Mouse (Mus musculus) cerebellum, adult 11-12 months (tissue): ENCODE measurements around the gene Ttc30a2.
"Not testable (repeated sequence)": the region's sequence is repeated elsewhere in the genome, so short reads cannot be mapped to it uniquely, and the experiment has no call there.

ENCODE experiments used
- DNase-seq: peaks from one replicate; pipeline ENCODE4 v3.0.0; 2022

Gene Ttc30a2

DNA sequence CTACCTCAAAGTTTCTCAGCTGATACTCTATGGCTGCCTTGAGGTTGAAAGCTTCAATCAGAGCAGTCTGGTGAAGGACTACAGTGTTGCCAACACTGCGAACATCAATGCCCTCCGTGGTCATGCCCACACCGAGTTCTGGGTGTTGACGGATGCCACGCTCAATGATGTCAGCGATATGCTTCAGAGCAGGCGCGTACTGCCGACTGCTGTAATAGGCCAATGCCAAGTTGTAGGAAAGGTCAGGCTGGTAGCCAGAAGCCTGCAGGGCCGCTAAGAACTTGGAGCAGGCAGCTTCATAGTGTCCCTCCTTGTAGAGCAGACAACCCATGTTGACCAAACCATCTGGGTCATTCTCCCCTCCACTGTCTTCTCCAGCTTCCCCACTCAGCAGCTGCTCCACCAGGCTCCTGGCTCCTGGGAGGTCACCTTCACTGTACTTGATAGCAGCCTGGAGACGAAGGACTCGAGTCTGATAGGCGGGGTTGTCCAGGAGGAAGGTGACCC, 3.0 kb upstream of the Ttc30a2 start:
- peak; percentile 49 for DNase-seq

DNA sequence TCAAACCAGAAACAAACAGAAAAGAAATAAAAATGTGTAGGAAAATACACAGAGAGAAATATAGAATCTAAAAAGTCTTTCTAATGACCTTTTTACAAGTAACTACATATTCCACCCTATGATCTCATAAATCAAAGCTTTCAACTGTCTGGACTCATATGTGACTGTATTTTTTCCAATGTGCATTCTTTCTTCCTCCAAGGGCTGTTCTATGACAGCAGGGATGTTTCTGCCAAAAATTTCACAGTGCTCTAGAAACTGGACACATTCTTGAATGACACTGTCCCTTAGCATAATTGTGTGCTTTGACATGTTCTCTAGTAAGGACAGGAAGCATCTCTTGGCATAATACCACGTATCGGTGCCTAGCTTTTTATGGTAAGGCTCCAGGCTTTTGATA, 1.9 kb downstream of the Ttc30a2 start:
- DNase-seq, result not testable (repeated sequence)

DNA sequence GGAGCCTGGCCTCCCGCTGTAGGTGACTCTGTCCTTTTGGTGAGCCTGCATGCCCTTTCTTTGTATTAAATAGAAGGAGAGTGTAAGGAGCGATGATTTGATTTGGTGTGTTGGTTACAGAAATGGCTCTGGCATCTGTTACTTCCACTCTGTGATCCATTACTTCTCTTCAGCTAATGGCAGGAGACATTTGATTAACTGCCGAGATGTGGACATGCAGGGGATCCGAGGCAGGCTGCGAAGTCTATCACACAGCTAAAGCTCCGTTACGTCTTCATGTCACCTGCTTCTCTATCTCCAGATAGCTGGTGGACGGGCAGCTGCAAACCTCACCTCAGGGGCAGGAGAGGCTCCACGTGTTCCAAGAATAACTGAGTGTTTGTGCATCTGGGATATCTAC, 3.8 kb downstream of the Ttc30a2 start:
- DNase-seq, result no peak

DNA sequence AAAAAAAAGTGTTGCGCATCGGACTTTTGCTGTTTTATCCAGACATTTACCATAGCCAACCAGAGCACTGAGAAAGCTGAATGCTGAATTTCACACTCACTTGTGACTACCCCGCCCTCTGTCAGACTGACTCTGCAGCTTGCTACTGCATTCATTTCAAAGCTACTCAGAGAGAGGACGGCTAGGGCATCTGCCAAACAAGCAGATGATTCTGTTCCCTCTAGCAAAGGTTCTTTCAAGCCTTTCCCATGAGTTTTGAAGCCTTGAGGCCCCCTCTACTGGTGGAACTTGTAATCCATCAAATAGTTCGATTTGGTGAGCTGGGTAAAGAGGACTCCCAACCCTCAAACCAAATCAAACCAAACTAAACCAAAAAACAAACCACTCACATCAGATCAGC, 13.0 kb downstream of the Ttc30a2 start:
- DNase-seq, result peak; percentile 55

DNA sequence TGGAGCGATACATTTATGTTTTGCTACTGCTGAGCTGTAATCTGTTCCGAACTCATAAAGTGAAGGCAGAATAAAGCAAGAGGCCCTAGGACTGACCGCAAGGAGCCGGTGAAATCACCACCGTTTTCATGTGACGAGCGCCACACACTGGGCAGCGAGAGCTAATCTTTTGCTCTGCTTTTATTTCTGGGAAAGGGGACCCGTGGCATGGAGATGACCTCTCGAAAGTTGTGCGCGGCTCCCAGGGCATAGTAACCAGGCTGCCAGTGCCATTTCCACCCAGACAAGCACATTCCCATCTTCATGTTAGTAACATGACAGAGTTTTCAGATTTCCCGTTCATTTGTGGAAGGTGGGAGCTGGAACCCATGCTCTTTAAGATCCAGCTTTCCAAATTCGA, 13.5 kb downstream of the Ttc30a2 start:
- DNase-seq, result peak; percentile 46

DNA sequence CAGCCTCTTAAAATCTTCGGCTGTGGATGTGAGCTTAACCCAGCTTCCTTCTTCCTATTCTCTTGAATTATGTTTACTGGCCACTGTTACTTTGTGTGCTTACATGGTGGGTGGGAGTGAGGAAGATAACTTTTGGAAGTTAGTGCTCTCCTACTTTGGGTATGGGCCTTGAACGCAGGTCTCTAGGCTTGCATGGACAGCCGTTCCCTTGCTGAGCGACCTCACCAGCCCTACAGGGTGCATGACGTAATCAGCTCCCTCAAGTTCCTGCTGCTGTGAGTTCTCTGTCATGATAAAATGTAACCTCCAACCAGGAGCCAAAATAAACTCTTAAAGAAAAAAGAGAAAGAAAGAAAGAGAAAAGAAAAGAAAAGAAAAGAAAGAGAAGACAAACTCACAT, 13.9 kb downstream of the Ttc30a2 start:
- DNase-seq, result no peak

DNA sequence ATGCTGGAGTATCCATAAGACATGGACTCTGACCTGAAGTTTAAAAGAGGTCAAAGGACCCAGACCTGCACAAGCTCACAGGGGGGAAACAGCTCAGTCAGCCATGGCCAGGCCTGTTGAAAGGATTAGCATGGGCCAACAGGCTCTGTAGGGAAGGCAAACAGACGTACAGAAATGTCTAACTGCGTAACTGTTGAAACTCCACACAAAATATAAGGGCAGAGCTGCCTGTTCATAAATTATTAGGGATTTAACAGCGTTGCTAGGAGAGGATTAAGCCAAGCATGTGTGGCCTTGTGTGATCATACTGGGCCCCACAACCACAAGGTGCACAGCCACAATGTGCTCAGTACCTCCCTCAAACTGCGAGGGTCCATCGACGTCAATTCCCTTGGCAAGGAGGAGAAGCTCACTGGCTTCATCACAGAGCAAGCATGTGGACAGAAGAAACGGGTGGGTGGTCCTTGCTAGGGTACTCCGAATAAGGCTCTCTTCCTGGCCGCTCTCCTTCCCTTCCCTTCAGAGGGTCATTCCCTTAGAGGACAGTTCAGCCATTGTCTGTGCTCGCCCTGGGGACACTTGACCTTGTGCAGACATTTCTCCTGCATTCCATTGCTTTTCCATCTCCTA, 14.6 kb downstream of the Ttc30a2 start:
- DNase-seq, result no peak

DNA sequence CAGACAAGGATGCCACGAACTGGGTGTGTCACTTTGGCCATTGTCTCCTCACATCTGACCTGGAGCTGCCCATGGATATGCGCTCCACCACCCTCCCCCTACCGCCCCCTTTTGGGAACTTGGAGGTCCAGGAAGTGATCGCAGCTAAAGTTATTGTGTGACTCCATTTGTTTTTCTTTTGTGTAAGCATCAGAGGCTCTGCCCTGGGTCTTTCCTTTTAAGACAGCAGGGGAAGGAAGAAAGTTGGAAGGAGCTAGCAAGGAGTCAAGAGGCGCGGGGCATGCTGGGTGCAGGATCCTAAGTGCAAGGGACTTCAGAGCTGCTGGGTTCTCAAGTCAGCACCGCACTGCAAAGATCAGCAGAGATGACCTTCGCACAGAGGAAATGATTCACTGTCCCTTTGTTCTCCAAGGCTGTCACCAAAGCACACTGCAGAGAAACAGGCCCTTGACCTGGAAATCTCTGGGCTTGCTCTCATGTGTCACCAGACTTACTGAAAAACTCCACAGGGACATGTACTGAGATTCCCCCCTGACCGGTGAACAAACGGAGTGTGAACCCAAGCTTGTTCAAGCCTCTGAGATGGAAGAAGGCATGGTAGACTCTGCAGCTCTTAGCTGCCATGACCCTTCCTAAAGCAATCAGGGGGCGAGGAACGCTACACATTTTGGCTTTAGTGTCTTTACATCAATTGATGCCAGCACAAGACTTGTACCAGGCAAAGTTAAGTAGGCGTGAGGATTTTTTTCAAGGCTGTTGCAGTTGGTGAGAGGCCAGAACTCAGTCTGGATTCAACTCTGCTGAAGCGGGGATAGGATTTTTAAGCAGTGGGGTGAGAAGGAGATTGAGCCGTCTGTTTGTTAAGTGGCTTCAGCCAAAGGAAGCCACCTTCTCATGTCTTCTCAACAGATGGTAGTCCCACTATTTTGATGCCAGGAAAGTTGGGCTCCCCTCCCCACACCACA, 17.3 kb downstream of the Ttc30a2 start:
- DNase-seq, result no peak

DNA sequence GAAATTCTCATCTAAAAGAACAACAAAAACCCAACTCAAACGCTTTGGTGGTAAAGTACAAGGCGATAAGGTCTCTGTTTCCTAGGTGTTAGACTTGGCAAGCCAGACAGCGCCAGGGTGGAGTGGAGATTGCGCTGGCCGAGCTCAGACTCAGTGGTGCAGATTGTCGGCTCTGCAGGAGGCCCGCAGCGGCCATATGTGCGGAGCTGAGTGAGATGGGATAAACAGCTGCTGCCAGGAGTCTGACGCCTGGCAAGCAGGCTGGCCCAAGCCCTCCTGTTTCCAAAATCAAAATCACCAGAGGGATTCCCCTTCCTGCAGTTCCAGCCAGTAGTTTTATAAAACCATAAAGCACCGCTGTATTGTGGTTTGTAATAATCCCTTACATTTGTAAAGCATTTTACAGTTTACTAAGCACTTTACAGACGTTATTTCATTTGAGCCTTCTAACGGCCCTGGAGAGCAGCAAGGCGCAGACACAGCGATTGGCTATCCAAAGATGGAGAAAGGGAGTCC, 18.1 kb downstream of the Ttc30a2 start:
- peak; percentile 26 for DNase-seq

DNA sequence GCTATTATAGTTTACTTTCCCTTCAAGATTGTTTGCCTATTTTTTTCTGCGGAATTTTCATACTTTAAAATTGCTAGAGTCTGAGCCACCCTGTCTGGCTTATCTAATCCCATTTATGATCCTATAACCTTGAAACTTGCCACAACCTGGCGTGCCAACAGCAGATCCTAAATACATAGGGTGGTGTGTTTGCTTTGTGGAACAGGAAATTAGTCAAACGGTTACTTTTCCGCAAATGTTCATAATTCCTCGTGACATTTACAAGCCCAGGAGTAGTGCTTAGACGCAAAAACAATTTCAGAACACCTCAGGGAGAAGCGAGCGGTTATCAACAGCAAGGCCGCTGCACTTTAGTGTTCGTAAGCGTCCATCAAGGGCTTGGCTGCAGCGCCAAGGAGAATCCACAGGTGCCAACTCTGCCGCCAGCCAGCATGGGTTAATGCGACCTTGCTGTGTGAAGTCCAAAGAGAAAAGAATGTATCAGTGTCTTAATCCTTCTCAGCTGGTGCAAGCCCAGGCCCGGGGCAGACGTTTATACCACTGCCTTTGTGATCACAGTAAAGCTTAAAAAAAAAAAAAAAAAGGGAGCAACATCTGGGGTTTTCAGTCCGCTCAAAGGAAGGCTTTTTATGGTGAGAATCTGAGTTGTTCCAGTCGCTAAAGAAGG, 18.7 kb downstream of the Ttc30a2 start:
- no peak for DNase-seq

DNA sequence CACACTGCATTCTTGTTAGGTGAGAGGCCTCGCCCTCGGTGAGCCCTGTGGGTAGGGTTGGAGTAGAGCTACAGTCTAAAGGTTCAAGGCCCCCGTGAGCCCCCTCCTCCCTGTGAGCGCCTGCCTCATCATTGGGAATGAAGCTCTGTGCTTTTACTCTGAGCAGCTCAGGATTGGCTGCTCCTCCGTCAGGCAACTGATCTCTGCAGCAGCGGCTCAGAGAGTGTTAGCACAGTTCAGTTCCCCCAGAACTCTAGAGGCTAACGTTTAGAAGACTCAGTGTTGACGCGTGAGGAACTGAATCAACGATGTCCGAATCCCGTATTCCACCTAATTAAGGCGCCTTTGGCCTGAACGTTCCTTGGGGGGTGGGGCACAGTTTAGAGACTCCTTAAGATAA, 22.3 kb downstream of the Ttc30a2 start:
- no peak for DNase-seq

DNA sequence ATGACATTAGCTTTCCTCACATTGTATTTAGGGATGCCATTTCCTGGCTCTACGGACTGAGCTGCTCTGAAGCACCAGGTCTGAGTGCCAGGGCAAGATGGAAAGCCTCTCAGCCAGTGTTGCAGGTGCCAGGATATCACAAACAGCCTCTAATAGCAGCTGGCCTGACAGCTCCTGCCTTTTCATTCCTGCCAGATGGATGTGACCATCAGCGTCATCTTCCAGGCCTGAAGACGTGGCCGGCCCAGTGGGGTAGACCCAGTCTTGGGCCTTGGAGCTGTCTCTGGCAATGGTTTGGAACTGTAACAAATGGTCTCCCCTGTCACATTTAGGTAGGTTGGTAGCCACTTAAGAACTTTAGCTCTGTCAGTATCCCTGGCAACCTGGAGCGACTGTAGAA, 24.6 kb downstream of the Ttc30a2 start:
- DNase-seq, result no peak

DNA sequence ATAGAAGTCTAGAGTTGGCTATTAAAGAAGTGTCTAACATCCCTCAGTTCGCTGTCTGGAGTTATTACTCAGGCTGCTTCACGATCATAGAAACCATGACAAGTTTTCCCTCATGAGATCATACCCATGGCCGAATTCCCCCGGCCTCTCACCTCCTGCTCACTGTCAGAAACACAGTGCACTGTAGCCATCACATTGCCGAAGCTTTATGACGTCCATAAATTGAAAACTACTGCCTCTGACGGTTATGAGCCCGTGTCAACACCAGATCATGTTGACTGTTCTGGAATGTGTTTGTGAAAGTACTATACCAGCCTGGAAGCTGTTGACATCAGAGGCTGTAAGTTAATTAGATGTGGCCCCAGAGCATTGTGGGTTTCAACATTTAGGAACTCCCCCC, 27.3 kb downstream of the Ttc30a2 start:
- DNase-seq, result no peak

DNA sequence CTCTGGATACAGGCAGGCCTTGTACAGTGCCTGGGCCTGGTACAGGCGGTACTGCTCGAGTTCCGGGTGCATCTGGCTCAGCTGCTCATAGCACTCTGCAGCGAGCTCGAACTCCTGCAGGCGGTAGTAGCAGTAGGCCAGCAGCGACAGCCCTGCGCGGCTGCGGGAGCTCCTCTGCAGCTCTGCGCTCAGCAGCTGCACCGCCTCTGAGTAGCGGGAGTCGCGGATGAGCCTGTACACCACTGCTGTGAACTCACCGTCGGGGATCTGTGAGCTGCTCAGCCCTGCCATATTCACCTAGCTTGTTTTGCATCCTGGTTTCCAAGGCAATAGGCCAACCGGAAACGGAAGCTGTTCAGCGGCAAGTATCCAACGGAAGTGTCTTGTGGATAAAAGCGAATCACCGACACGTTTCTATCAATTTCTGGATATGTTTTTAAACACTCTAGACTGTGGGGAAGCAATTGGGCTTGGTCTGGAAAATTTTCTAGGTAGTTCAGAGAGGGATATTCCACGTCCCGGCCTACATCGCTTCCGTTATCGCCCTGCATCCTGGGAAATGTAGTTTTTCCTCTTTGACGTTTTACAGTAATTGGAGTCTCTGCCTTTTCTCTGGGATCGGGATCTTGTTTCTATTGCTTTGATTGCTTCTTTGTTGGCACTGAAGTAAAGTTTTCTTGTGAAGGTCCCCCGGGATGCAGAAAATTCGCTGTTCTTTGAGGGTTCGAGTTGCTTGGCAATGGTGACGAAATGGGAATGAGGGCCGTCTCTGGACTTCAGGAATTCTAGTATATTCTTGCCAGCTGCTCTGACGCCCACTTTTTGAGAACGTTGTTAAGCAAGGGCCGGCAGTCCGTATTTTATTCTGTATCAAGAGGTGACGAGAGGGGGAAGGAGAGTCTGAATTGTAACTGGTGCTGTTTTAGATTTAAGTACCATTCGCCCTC, 39.6 kb downstream of the Ttc30a2 start, which contains the start of gene Ttc30b:
Gene Ttc30b, minus strand, starts transcription at position 469 of the 947 bp plus-strand sequence.
- DNase-seq, result peak; percentile 80

DNA sequence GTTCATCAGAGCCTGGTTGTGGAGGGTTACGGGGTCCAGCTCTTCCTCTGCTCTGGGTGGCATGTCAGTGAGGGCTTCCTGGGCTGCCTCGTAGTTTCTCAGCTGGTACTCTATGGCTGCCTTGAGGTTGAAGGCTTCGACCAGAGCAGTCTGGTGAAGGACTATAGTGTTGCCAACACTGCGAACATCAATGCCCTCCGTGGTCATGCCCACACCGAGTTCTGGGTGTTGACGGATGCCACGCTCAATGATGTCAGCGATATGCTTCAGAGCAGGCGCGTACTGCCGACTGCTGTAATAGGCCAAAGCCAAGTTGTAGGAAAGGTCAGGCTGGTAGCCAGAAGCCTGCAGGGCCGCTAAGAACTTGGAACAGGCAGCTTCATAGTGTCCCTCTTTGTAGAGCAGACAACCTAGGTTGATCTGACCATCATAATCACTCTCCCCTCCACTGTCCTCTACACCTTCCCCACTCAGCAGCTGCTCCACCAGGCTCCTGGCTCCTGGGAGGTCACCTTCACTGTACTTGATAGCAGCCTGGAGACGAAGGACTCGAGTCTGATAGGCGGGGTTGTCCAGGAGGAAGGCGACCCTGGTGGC, 40.4 kb downstream of the Ttc30a2 start:
- peak; percentile 61 for DNase-seq

DNA sequence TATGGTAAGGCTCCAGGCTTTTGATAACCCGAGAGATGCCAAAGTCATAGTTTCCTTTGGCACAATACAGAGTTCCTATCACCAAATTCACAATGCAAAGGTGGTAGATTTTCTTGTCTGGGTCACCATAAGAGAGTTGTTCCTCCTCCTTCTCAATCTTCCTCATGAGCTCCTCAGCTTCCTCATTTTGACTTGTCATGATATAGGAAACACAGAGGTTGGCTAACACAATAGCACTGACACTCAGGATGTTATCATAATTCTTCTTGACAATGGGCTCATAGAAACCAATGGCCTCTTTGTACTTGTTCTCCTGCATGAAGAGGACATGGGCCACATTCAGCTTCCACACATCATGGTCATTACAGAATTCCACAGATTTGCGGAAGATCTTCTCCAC, 41.3 kb downstream of the Ttc30a2 start:
- DNase-seq, result not testable (repeated sequence)

DNA sequence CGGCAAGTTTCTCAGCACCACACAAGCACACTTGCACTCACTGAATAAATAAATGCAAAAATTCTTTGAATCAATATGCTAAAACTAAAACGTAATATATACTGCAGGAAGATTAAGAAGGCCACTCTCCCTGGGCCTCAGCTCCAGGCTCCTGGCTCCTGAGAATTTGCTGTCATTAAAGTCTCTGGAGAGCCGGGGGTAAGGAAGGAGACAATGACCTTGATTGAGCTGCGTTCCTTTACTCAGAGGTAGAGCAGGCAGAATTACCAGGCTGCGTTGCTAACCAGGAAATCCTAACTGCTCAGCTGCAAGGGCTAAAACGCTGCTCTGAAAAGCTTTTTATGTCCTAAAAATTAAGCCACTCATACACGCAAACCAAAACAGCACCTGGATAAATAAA, 44.4 kb downstream of the Ttc30a2 start:
- no peak for DNase-seq

DNA sequence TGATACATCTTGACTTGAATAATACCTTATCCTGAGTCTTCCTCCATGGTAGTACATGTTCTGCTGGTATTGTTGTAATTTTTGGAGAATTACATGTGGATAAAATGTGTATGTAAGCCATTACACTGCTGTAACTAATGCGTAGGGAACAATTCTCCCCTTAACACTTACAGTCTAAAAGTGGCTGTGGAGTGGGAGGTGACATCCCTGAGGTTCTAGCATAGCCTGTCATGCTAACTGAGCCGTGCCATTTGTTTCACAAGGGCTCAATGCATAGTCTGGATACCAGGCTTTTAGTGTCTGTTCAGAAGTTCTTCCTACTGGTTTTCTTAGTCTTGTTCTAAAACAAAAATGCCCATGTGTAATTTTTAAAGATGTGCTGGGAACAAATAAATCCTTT, 47.0 kb downstream of the Ttc30a2 start:
- no peak for DNase-seq

DNA sequence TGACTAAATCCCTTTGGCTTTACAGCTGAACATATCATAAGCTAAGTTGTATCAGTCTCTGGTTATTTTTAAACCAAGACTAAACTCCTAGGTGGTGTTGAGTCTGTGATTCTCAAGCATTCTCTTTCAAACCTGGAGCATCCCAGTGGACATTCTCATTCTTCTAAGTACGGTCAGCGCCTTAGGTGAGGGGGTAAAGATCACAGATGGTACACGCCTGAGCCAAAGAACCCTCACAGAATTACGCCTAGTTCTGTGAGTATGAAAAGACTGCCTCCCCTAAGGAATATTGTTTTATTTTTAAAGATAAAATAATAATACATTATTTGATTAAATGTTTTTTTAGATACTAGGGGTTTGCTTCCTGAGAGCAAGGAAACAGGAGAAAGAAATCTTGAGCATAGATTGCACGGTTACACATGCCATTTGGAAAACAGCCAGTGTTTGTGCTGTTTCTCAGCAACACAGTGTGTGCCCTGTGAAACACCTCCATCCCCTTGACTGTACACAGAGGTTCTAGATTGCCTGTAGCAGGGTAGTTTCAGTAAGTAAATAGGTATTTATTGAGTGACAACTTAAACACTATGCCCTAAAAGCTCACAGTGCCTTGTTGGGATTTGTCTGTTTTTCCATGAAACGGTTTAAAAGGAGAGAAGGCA, 48.1 kb downstream of the Ttc30a2 start:
- DNase-seq, result no peak

DNA sequence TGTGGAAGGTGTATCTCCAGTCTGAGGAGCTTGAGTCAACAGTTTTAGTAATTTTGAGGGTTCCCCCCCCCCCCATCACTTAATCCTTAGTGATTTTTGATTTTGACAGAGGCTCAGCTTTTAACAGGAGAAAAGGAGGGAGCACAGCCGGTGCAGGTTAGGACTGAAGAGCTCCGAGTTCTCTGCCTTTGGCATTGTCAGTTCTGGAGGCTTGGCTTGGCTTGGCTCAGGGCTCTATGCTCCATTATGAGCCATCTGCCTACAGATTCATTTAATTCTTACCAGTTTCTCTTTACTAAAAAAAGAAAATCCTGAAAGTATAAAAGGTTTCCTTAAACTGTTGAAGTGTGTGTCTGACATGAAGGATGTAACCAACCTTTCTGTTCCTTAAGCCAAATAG, 48.8 kb downstream of the Ttc30a2 start:
- peak; percentile 55 for DNase-seq

DNA sequence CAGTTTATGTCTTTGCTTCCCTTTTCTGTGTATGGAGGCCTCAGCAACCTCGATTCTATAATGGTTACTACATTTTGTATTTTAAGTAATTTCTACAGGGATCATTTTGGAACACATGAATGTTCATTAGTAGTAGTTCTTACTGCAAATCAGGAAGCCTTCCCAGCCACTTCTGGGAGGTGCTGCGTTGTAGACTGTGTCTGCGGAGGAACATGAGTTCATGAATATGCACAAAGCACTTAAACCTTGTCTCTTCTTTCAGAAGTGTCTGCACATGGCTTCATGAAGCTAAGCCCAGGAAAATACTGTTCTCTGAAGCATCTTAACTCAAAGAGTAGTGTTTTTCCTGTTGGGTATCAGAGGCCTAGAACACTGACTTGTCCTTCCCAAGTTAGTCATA, 50.0 kb downstream of the Ttc30a2 start:
- DNase-seq, result no peak
